Mouse (Mus musculus): Measurements from ENCODE around the gene Shd. TPM values are rescaled to one million over a fixed set of nuclear protein-coding genes. Genes with fewer than 3 reads are reported as not detected.

Gene Shd
- polyA plus RNA-seq, 1 experiment from 2014 or later, result 11.9 TPM

DNA sequence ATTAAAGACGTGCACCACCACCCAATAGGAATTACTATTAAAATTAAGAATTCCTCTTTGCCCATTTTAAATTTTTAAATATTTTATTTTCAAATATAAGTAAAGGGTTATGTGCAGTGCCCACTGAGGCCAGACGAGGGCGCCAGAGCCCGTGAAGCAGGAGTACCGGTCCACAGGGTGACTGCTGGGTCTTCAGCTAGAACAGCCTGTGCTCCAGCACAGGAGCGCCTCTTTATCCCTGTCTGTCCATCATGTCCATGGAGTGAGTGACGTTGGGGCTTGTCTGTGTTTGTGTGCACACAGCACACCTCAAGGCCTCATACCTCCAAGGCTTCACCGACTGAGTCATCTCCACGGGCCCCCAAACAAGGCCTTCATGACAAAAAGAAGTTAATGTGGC is 13.1 kb upstream of the Shd start:
- no peak for ATAC-seq (replicated peaks; ENCODE audit: insufficient number of reproducible peaks, low FRiP score, low TSS enrichment)
- H3K4me1 ChIP-seq (ENCODE audit: control insufficient read depth, insufficient read depth, low read length), result peaks cover 13% of the 10 kb centered on the region
- no peak overlapping the region for H3K4me2 ChIP-seq
- peaks cover 2% of the 10 kb centered on the region; the same call in 1 of the 2 replicates for H3K36me3 ChIP-seq (ENCODE audit: control insufficient read depth, insufficient read depth, low read length)
- no peak overlapping the region for H3K9ac ChIP-seq (ENCODE audit: low read depth, low read length)
- no peaks in the 10 kb centered on the region for H3K9me3 ChIP-seq (replicated peaks; ENCODE audit: control insufficient read depth, low read length)
- no peak overlapping the region for H3K27ac ChIP-seq (ENCODE audit: low read depth, low read length)
- H3K27me3 ChIP-seq (ENCODE audit: control insufficient read depth, insufficient read depth, low read length), result peaks cover 21% of the 10 kb centered on the region
- WGBS (ENCODE audit: insufficient replicate concordance), result 15% methylated on average over 9 of the region's 9 CpGs
- H3K4me3 ChIP-seq (ENCODE audit: low read depth, low read length), result no peak overlapping the region

DNA sequence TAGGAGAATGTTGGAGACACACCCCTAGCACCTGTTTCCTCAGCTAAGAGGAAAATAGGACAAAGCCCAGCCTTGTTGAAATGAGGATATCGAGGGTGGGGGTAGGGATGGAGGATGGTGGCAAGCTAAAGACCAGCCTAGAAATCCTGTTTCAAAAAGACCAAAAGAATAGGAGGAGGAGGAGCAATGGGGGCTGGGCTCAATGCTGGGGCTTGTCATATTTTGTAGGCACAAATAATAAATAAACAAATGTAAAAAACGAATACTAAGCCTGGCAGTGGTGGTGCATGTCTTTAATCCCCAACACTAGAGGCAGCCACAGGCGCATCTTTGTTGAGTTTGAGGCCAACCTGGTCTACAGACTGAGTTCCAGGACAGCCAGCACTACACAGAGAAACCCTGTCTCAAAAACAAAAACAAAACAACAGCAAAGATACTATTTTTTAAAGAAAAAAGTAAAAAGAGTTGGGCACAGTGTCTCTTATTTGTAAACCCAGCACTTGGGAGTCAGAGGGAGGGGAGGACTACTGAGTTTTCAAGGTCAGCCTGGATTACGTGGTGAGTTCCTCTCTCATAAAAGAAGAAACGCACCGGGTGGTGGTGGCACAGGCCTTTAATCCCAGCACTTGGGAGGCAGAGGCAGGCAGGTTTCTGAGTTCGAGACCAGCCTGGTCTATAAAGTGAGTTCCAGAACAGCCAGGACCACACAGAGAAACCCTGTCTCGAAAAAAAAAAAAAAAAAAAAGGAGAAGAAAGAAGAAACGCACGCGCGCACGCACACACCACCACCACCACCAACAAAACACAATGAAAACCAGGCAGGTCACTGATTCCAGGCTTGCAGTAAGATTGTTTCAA is 12.3 kb upstream of the Shd start:
- peaks cover 21% of the 10 kb centered on the region for H3K27me3 ChIP-seq (ENCODE audit: control insufficient read depth, insufficient read depth, low read length)
- H3K27ac ChIP-seq (ENCODE audit: low read depth, low read length), result peak overlapping the region; percentile 93; the same call in 1 of the 2 replicates
- peak overlapping the region; percentile 58 for H3K4me3 ChIP-seq (ENCODE audit: low read depth, low read length)
- WGBS (ENCODE audit: insufficient replicate concordance), result 79% methylated on average over 13 of the region's 13 CpGs
- H3K36me3 ChIP-seq (ENCODE audit: control insufficient read depth, insufficient read depth, low read length), result peaks cover 2% of the 10 kb centered on the region; the same call in 1 of the 2 replicates
- no peak for ATAC-seq (replicated peaks; ENCODE audit: insufficient number of reproducible peaks, low FRiP score, low TSS enrichment)
- H3K9ac ChIP-seq (ENCODE audit: low read depth, low read length), result peak overlapping the region; percentile 72
- H3K4me2 ChIP-seq, result peak overlapping the region; percentile 74
- H3K9me3 ChIP-seq (replicated peaks; ENCODE audit: control insufficient read depth, low read length), result no peaks in the 10 kb centered on the region
- peaks cover 13% of the 10 kb centered on the region for H3K4me1 ChIP-seq (ENCODE audit: control insufficient read depth, insufficient read depth, low read length)

DNA sequence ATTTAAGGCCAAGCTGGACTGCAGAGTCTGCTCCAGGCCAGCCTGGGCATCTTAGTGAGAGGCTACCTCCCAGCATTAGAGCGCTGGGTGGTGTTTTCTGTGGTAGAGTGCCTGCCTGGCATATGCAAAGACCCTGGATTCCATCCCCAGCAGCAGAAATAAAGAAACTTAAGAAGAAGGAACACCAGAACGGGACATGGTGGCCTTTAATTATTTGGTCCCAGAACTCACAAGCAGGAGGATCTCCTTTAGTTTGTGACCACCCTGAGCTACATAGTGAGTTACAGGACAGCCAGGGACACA is 11.7 kb upstream of the Shd start:
- H3K4me3 ChIP-seq (ENCODE audit: low read depth, low read length), result peak overlapping the region; percentile 58
- H3K36me3 ChIP-seq (ENCODE audit: control insufficient read depth, insufficient read depth, low read length), result peaks cover 2% of the 10 kb centered on the region; the same call in 1 of the 2 replicates
- peaks cover 13% of the 10 kb centered on the region for H3K4me1 ChIP-seq (ENCODE audit: control insufficient read depth, insufficient read depth, low read length)
- WGBS (ENCODE audit: insufficient replicate concordance), result 24% methylated on average over 2 of the region's 2 CpGs
- peak overlapping the region; percentile 72 for H3K9ac ChIP-seq (ENCODE audit: low read depth, low read length)
- peaks cover 21% of the 10 kb centered on the region for H3K27me3 ChIP-seq (ENCODE audit: control insufficient read depth, insufficient read depth, low read length)
- H3K9me3 ChIP-seq (replicated peaks; ENCODE audit: control insufficient read depth, low read length), result no peaks in the 10 kb centered on the region
- peak overlapping the region; percentile 74 for H3K4me2 ChIP-seq
- H3K27ac ChIP-seq (ENCODE audit: low read depth, low read length), result peak overlapping the region; percentile 93
- no peak for ATAC-seq (replicated peaks; ENCODE audit: insufficient number of reproducible peaks, low FRiP score, low TSS enrichment)

DNA sequence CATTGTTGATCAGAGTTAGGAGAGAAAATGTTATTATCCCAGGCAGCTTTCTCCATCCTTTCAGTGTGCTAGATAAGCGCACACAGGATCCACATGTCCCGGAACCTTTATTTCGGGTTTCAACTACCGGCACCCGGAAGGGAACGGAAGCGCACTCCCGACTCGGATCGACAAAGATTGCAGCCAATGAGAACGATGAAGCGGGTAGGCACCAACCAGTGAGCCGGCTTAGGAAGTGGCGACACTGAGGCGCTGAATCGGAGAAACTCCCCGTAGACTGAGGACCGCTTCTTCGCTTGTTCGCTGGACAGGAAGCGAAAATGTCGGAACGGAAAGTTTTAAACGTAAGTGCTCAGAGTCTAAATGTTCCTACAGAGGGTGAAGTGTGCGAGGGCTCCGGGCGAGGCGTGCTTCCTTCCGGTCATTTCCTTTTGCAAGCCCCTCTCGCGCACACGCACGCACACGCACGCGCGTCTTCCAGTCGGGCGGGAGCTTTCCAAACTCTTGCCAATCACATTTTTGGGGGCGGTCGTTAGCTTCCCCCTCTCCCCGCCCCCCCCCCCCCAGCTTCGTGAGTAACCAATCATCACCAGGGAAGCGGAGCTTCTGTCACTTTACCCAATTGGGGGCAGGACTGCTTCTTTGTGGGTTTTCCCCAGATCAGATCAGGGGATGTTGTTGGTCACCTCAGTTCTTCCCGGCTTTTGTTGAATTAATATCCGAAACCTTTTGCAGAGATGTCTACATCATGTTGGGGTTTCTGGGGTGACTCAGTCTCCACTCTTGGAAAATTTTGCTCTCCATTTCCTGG is 11.1 kb upstream of the Shd start, which contains the start of gene Yju2:
Gene Yju2 (plus strand): TSS at position 182 of the 811 bp plus-strand sequence.
- under 1% methylated on average over 46 of the region's 46 CpGs for WGBS (ENCODE audit: insufficient replicate concordance)
- ATAC-seq (replicated peaks; ENCODE audit: insufficient number of reproducible peaks, low FRiP score, low TSS enrichment), result peak; percentile 89
- peaks cover 2% of the 10 kb centered on the region; the same call in 1 of the 2 replicates for H3K36me3 ChIP-seq (ENCODE audit: control insufficient read depth, insufficient read depth, low read length)
- H3K27me3 ChIP-seq (ENCODE audit: control insufficient read depth, insufficient read depth, low read length), result peaks cover 19% of the 10 kb centered on the region
- H3K9ac ChIP-seq (ENCODE audit: low read depth, low read length), result peak within 1 kb of the TSS; percentile 72
- H3K4me1 ChIP-seq (ENCODE audit: control insufficient read depth, insufficient read depth, low read length), result peaks cover 13% of the 10 kb centered on the region
- no peaks in the 10 kb centered on the region for H3K9me3 ChIP-seq (replicated peaks; ENCODE audit: control insufficient read depth, low read length)
- peak within 1 kb of the TSS; percentile 58 for H3K4me3 ChIP-seq (ENCODE audit: low read depth, low read length)
- peak within 1 kb of the TSS; percentile 93 for H3K27ac ChIP-seq (ENCODE audit: low read depth, low read length)
- peak within 1 kb of the TSS; percentile 74 for H3K4me2 ChIP-seq

DNA sequence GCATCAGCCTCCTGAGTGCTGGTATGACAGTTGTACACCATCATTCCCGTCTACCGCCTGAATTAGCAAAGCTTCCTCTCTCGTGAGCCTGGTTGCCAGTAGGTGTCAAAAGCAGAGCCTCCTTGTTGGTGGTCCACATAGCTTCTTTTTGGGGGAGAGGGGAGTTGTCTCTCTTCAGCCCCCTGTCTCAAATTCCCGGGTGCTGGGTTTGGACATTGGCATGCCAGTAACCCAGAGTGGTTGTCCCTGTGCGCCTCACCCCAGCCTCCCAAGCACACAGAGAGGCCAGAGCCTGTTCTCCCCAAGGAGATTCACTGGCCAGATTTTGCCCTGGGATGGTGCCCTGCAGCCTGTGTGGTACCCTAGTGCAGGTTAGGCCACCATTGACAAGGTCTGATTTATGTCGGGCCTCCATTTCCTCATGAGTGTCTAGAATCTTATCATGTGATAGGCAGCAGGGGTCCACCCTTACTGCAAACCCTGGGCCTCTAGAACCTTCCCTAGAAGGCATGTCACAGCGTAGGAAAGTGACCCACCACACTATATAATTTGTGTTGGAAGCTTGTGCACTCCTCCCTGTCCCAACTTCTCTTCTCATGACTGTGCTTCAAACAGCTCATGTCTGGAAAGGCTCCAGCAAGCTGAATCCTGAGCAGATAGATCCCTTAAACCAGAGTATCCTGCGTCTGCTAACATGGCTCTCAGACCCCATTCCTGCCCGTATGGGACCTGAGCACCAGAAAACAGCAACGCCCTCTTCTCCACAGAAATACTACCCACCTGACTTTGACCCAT is 10.1 kb upstream of the Shd start:
- peak overlapping the region; percentile 58 for H3K4me3 ChIP-seq (ENCODE audit: low read depth, low read length)
- H3K4me2 ChIP-seq, result peak overlapping the region; percentile 67
- WGBS (ENCODE audit: insufficient replicate concordance), result 71% methylated on average over 10 of the region's 10 CpGs
- H3K9me3 ChIP-seq (replicated peaks; ENCODE audit: control insufficient read depth, low read length), result no peaks in the 10 kb centered on the region
- H3K9ac ChIP-seq (ENCODE audit: low read depth, low read length), result peak overlapping the region; percentile 28
- peaks cover 2% of the 10 kb centered on the region; the same call in 1 of the 2 replicates for H3K36me3 ChIP-seq (ENCODE audit: control insufficient read depth, insufficient read depth, low read length)
- H3K27me3 ChIP-seq (ENCODE audit: control insufficient read depth, insufficient read depth, low read length), result peaks cover 9% of the 10 kb centered on the region; the same call in 1 of the 2 replicates
- ATAC-seq (replicated peaks; ENCODE audit: insufficient number of reproducible peaks, low FRiP score, low TSS enrichment), result no peak
- H3K27ac ChIP-seq (ENCODE audit: low read depth, low read length), result peak overlapping the region; percentile 16; the same call in 1 of the 2 replicates
- peaks cover 13% of the 10 kb centered on the region for H3K4me1 ChIP-seq (ENCODE audit: control insufficient read depth, insufficient read depth, low read length)

DNA sequence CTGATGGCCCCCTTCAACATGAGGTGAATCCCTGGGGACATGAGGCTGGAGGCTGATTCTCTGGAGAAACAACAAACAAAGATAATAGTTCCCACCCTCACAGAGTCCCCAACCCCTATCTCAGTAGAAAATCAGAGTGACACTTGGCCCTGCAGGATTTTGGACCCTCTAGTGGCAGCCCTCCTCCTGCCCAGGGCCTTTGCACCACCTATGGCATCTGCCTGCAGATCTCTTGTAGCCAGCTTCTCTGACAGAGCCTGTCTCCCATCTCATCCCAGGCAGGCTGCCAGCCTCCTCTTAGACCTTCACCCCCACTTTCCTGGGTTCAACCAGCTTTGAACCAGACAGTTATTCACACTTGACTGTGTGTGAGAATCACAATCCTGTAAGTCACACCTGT is 9.5 kb upstream of the Shd start:
- Histone ChIP-seq H3K4me2 (no peak overlapping the region), H3K4me3 (ENCODE audit: low read depth, low read length) (no peak overlapping the region), H3K27ac (ENCODE audit: low read depth, low read length) (no peak overlapping the region), H3K9me3 (replicated peaks; ENCODE audit: control insufficient read depth, low read length) (no peaks in the 10 kb centered on the region), H3K9ac (ENCODE audit: low read depth, low read length) (no peak overlapping the region), H3K4me1 (ENCODE audit: control insufficient read depth, insufficient read depth, low read length) (peaks cover 13% of the 10 kb centered on the region), H3K27me3 (ENCODE audit: control insufficient read depth, insufficient read depth, low read length) (0 out of 2 replicates have a peak, but pooled peaks cover 3% of the 10 kb centered on the region), H3K36me3 (ENCODE audit: control insufficient read depth, insufficient read depth, low read length) (peaks cover 2% of the 10 kb centered on the region; the same call in 1 of the 2 replicates)
- no peak for ATAC-seq (replicated peaks; ENCODE audit: insufficient number of reproducible peaks, low FRiP score, low TSS enrichment)

DNA sequence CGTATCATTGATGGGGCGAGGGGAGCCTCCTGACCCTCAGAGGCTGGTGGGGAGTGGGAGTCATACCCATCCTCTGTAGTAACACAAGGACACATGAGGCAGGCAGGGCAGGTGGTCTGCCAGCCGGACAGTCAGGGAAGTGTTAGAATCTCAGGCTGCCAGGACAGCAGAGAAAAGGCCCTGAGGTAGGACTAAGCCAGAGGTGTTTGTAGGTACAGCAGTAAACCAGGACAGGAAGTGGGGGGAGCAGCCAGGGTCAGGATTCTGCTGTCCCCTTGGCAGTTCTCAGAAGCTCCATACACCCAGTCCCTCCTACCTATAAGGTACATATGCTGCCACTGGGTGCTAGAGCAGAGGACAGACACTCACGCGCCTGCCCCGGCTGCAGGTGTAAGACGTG is 8.6 kb upstream of the Shd start:
- ATAC-seq (replicated peaks; ENCODE audit: insufficient number of reproducible peaks, low FRiP score, low TSS enrichment), result no peak

DNA sequence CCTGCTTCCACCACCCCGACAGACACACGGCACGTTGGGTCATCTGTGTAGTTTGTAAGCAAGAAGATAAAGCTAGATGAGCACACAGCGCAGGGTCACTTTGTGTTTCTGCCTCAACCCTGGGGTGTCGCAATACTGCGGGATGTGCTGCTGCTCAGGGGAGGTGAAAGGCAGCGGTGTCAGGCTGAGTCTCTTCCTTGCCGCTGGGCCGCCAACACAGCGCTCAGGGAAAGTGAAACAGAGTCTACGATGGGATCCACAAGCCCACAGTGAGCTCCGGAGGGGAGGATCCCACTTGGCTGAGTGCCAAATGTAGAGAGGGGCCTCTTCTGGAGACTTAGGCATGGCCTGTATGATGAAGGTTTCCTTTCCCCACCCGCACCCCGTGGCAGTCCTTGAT is 7.1 kb upstream of the Shd start:
- H3K36me3 ChIP-seq (ENCODE audit: control insufficient read depth, insufficient read depth, low read length), result peaks cover 2% of the 10 kb centered on the region; the same call in 1 of the 2 replicates

More for the DNA sequence above, 8.6 kb upstream of the Shd start:
- Histone ChIP-seq H3K4me1 (ENCODE audit: control insufficient read depth, insufficient read depth, low read length) (peaks cover 8% of the 10 kb centered on the region), H3K27ac (ENCODE audit: low read depth, low read length) (no peak overlapping the region), H3K4me2 (no peak overlapping the region), H3K9me3 (replicated peaks; ENCODE audit: control insufficient read depth, low read length) (no peaks in the 10 kb centered on the region), H3K27me3 (ENCODE audit: control insufficient read depth, insufficient read depth, low read length) (no peaks in the 10 kb centered on the region), H3K9ac (ENCODE audit: low read depth, low read length) (no peak overlapping the region), H3K4me3 (ENCODE audit: low read depth, low read length) (no peak overlapping the region), H3K36me3 (ENCODE audit: control insufficient read depth, insufficient read depth, low read length) (peaks cover 2% of the 10 kb centered on the region; the same call in 1 of the 2 replicates)
- 92% methylated on average over 7 of the region's 7 CpGs for WGBS (ENCODE audit: insufficient replicate concordance)

More for the DNA sequence above, 7.1 kb upstream of the Shd start:
- ATAC-seq (replicated peaks; ENCODE audit: insufficient number of reproducible peaks, low FRiP score, low TSS enrichment), result no peak
- WGBS (ENCODE audit: insufficient replicate concordance), result 78% methylated on average over 14 of the region's 14 CpGs
- H3K27me3 ChIP-seq (ENCODE audit: control insufficient read depth, insufficient read depth, low read length), result no peaks in the 10 kb centered on the region
- H3K4me1 ChIP-seq (ENCODE audit: control insufficient read depth, insufficient read depth, low read length), result peaks cover 14% of the 10 kb centered on the region
- H3K9me3 ChIP-seq (replicated peaks; ENCODE audit: control insufficient read depth, low read length), result no peaks in the 10 kb centered on the region
- no peak overlapping the region for H3K4me3 ChIP-seq (ENCODE audit: low read depth, low read length)
- H3K9ac ChIP-seq (ENCODE audit: low read depth, low read length), result no peak overlapping the region
- no peak overlapping the region for H3K27ac ChIP-seq (ENCODE audit: low read depth, low read length)
- H3K4me2 ChIP-seq, result no peak overlapping the region

Data from heart, embryonic 11.5 days (tissue).